Mouse (Mus musculus) forebrain, embryonic 16.5 days (tissue): Measurements from ENCODE around the gene Bud23. TPM values are rescaled to one million over a fixed set of nuclear protein-coding genes. Genes with fewer than 3 reads are reported as not detected.
"Not testable (repeated sequence)": the region's sequence is repeated elsewhere in the genome, so short reads cannot be mapped to it uniquely, and the experiment has no call there.

Experiments
- ATAC-seq: fragments of 200-750 bp; cut with Nextera tagmentation; 2 replicates; pipeline ENCODE4 v1.8.0; 2017; ENCODE audit warnings: mild to moderate bottlenecking, moderate library complexity
- H3K27ac ChIP-seq: fragments of 300-500 bp; sonication (generic); 2 replicates; pipeline ENCODE4 v1.5.1; 2014; ENCODE audit warnings: low read length, control low read depth
- H3K27me3 ChIP-seq: fragments of 300-500 bp; sonication (generic); replicated peaks from 2 replicates; pipeline ENCODE4 v1.6.1; 2014; ENCODE audit warnings: low read length; ENCODE audit not compliant: control insufficient read depth, insufficient read depth
- H3K36me3 ChIP-seq: fragments of 300-500 bp; sonication (generic); 2 replicates; pipeline ENCODE4 v1.6.1; 2014; ENCODE audit not compliant: control insufficient read depth, insufficient read depth
- H3K4me1 ChIP-seq: fragments of 300-500 bp; sonication (generic); replicated peaks from 2 replicates; pipeline ENCODE4 v1.6.1; 2014; ENCODE audit warnings: low read length; ENCODE audit not compliant: control insufficient read depth, insufficient read depth
- H3K4me2 ChIP-seq: fragments of 300-500 bp; sonication (generic); 2 replicates; pipeline ENCODE4 v1.6.1; 2014; ENCODE audit warnings: mild to moderate bottlenecking, low read length, control low read depth
- H3K4me3 ChIP-seq: fragments of 300-500 bp; sonication (generic); replicated peaks from 2 replicates; pipeline ENCODE4 v1.5.1; 2014; ENCODE audit warnings: mild to moderate bottlenecking, low read length, control low read depth
- H3K9ac ChIP-seq: fragments of 300-500 bp; sonication (generic); replicated peaks from 2 replicates; pipeline ENCODE4 v1.6.1; 2014; ENCODE audit warnings: low read depth, low read length, control low read depth
- H3K9me3 ChIP-seq: fragments of 300-500 bp; sonication (generic); 2 replicates; pipeline ENCODE4 v1.6.1; 2016; ENCODE audit warnings: low read length; ENCODE audit not compliant: control insufficient read depth
- WGBS: fragments of 180-500 bp; shearing (Covaris S2); extraction: QIAGEN DNeasy Blood & Tissue Kit; methylation state at CpG from one replicate; pipeline ENCODE4 v1.1.7; 2014; 5-methylcytosine and 5-hydroxymethylcytosine counted together
- polyA plus RNA-seq: library from polyadenylated mRNA; unstranded; fragments of >200 nt; fragmentation: Nextera tagmentation; extraction: Ambion mirVana; gene quantifications from 2 replicates; pipeline ENCODE4 v1.2.1, GENCODE M21; 2015

The Bud23 gene
- 81.9 and 96.3 TPM in 2 replicates for polyA plus RNA-seq

GRCm38 (mm10) chr5:135064909-135065446 is at the start of gene Bud23:
TSS of gene Bud23 (minus strand) at chr5:135064959.
- not testable (repeated sequence) for H3K9me3 ChIP-seq, ATAC-seq, H3K27me3 ChIP-seq, H3K36me3 ChIP-seq
- Histone ChIP-seq H3K4me2 (peak within 1 kb of the TSS; percentile 87), H3K4me3 (peak within 1 kb of the TSS; percentile 61), H3K9ac (peak within 1 kb of the TSS; percentile 65), H3K27ac (peak within 1 kb of the TSS; percentile 39; the same call in 1 of the 2 replicates), H3K4me1 (peaks cover 19% of the 10 kb centered on the region)
- WGBS, result 72% methylated on average over 9 of the region's 9 CpGs

GRCm38 (mm10) chr5:135113782-135114181 is 49.0 kb upstream of the Bud23 start:
- WGBS, result 89% methylated on average over 12 of the region's 12 CpGs
- Histone ChIP-seq H3K27ac (no peak overlapping the region), H3K4me3 (no peak overlapping the region), H3K4me1 (no peaks in the 10 kb centered on the region), H3K9me3 (no peaks in the 10 kb centered on the region), H3K9ac (no peak overlapping the region), H3K36me3 (no peaks in the 10 kb centered on the region), H3K4me2 (no peak overlapping the region), H3K27me3 (peaks cover 13% of the 10 kb centered on the region)
- ATAC-seq, result no peak

GRCm38 (mm10) chr5:135109976-135110375 is 45.2 kb upstream of the Bud23 start:
- no peak overlapping the region for H3K9ac ChIP-seq
- WGBS, result 71% methylated on average over 6 of the region's 6 CpGs
- peaks cover 44% of the 10 kb centered on the region for H3K27me3 ChIP-seq

GRCm38 (mm10) chr5:135109426-135109825 is 44.7 kb upstream of the Bud23 start:
- Histone ChIP-seq H3K36me3 (no peaks in the 10 kb centered on the region), H3K27ac (no peak overlapping the region), H3K9me3 (no peaks in the 10 kb centered on the region), H3K27me3 (peaks cover 47% of the 10 kb centered on the region), H3K4me3 (no peak overlapping the region), H3K4me2 (no peak overlapping the region), H3K4me1 (peaks cover 8% of the 10 kb centered on the region), H3K9ac (no peak overlapping the region)
- ATAC-seq, result no peak
- WGBS, result 83% methylated on average over 3 of the region's 3 CpGs

More at GRCm38 (mm10) chr5:135109976-135110375, 45.2 kb upstream of the Bud23 start:
- Histone ChIP-seq H3K4me1 (peaks cover 8% of the 10 kb centered on the region), H3K4me2 (no peak overlapping the region), H3K27ac (no peak overlapping the region), H3K36me3 (no peaks in the 10 kb centered on the region), H3K9me3 (no peaks in the 10 kb centered on the region), H3K4me3 (no peak overlapping the region)
- ATAC-seq, result no peak

- WGBS, result 63% methylated on average over 6 of the region's 6 CpGs
- no peak overlapping the region for H3K4me2 ChIP-seq
- H3K4me3 ChIP-seq, result no peak overlapping the region
- peaks cover 8% of the 10 kb centered on the region for H3K4me1 ChIP-seq
- H3K9me3 ChIP-seq, result no peaks in the 10 kb centered on the region
- no peak overlapping the region for H3K27ac ChIP-seq
- no peaks in the 10 kb centered on the region for H3K36me3 ChIP-seq
- H3K27me3 ChIP-seq, result peaks cover 47% of the 10 kb centered on the region
- no peak for ATAC-seq
- H3K9ac ChIP-seq, result no peak overlapping the region
Measured at GRCm38 (mm10) chr5:135109017-135109416, 44.3 kb upstream of the Bud23 start.

- peaks cover 8% of the 10 kb centered on the region for H3K4me1 ChIP-seq
- ATAC-seq, result no peak
- 0 out of 2 replicates have a peak, but pooled peaks cover 2% of the 10 kb centered on the region for H3K9me3 ChIP-seq
- 12% methylated on average over 40 of the region's 40 CpGs for WGBS
- no peak overlapping the region for H3K9ac ChIP-seq
- no peak overlapping the region for H3K27ac ChIP-seq
- peak overlapping the region; percentile 83; the same call in 1 of the 2 replicates for H3K4me2 ChIP-seq
- peaks cover 47% of the 10 kb centered on the region for H3K27me3 ChIP-seq
- H3K4me3 ChIP-seq, result no peak overlapping the region
- H3K36me3 ChIP-seq, result no peaks in the 10 kb centered on the region
Measured at GRCm38 (mm10) chr5:135107521-135108501, 43.1 kb upstream of the Bud23 start.

GRCm38 (mm10) chr5:135106758-135107256 is 42.0 kb upstream of the Bud23 start:
- H3K9ac ChIP-seq, result peak overlapping the region; percentile 54
- WGBS, result under 1% methylated on average over 47 of the region's 48 CpGs
- H3K4me3 ChIP-seq, result peak overlapping the region; percentile 46
- no peaks in the 10 kb centered on the region for H3K36me3 ChIP-seq
- 0 out of 2 replicates have a peak, but pooled peaks cover 2% of the 10 kb centered on the region for H3K9me3 ChIP-seq
- no peak overlapping the region for H3K27ac ChIP-seq
- H3K27me3 ChIP-seq, result peaks cover 47% of the 10 kb centered on the region
- peak overlapping the region; percentile 83 for H3K4me2 ChIP-seq
- peaks cover 8% of the 10 kb centered on the region for H3K4me1 ChIP-seq
- peak; percentile 90 for ATAC-seq

- 63% methylated on average over 11 of the region's 11 CpGs for WGBS
- H3K4me2 ChIP-seq, result no peak overlapping the region
- no peak for ATAC-seq
Measured at GRCm38 (mm10) chr5:135103999-135104660, 39.4 kb upstream of the Bud23 start.

GRCm38 (mm10) chr5:135100981-135101380 is 36.2 kb upstream of the Bud23 start:
- Histone ChIP-seq H3K9ac (no peak overlapping the region), H3K4me2 (no peak overlapping the region), H3K9me3 (0 out of 2 replicates have a peak, but pooled peaks cover 2% of the 10 kb centered on the region), H3K4me1 (no peaks in the 10 kb centered on the region), H3K27me3 (peaks cover 12% of the 10 kb centered on the region), H3K36me3 (no peaks in the 10 kb centered on the region), H3K4me3 (no peak overlapping the region), H3K27ac (no peak overlapping the region)
- WGBS, result 81% methylated on average over 1 of the region's 1 CpGs
- no peak for ATAC-seq

More at GRCm38 (mm10) chr5:135103999-135104660, 39.4 kb upstream of the Bud23 start:
- H3K9me3 ChIP-seq, result 0 out of 2 replicates have a peak, but pooled peaks cover 2% of the 10 kb centered on the region
- H3K4me1 ChIP-seq, result peaks cover 8% of the 10 kb centered on the region
- H3K36me3 ChIP-seq, result no peaks in the 10 kb centered on the region
- no peak overlapping the region for H3K27ac ChIP-seq
- H3K4me3 ChIP-seq, result no peak overlapping the region
- H3K9ac ChIP-seq, result no peak overlapping the region
- H3K27me3 ChIP-seq, result peaks cover 38% of the 10 kb centered on the region
